ENCODE assay signal across 25 mouse cellular contexts in the genomic region with DNA sequence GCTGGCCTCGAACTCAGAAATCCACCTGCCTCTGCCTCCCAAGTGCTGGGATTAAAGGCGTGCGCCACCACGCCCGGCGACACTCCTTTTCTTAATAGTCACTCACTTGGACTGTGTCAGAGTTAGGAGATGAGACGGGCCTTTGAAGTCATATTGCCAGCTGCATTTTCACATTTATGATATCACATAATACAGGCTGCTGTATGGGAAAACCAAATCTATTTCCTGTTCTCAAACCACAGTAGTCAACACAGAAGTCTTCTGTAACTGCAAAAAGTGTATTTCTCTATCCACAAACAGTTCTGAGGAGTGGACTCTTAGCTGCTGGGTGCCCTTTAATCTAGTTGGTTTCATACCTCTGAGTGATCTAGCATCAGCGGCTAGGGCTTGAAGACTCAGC. TPM values are rescaled to one million over a fixed set of nuclear protein-coding genes. Genes with fewer than 3 reads are reported as not detected.
DNase-seq lines count a peak whose midpoint lies in the region; ATAC-seq and TF ChIP-seq lines count a peak whose summit lies in the region.
"Had no signal": no experiment of that assay in that cellular context is flagged by ENCODE, and none has a peak within 500 bp of the region (broad histone marks: within the 10 kb centered on the region; RNA-seq: fewer than 3 reads in every experiment).

No protein-coding gene starts in this region.

- no peak for TF ChIP-seq POLR2A in cerebellum, adult 2 months (IDR thresholded peaks at IDR 0.05; ENCODE audit: borderline replicate concordance, insufficient read depth, low read length)

- no peak overlapping the region for H3K4me3 ChIP-seq in hindbrain, embryonic 12.5 days
- no peak overlapping the region for H3K4me3 ChIP-seq in cerebellum, adult 2 months (replicated peaks; ENCODE audit: insufficient read depth, low read depth, low read length)
- H3K4me3 ChIP-seq: embryonic facial prominence, embryonic 13.5 days; heart, embryonic 10.5 days; limb, embryonic 12.5 days; liver, embryonic 12.5 days; neural tube, embryonic 15.5 days had no signal

- H3K27ac ChIP-seq in hindbrain, embryonic 12.5 days = no peak overlapping the region
- H3K27ac ChIP-seq in cerebellum, adult 2 months (ENCODE audit: insufficient read depth, low read length) = no peak overlapping the region
- H3K27ac ChIP-seq: embryonic facial prominence, embryonic 13.5 days; heart, embryonic 10.5 days; limb, embryonic 12.5 days; liver, embryonic 12.5 days; neural tube, embryonic 15.5 days had no signal

- H3K4me2 ChIP-seq in hindbrain, embryonic 12.5 days (replicated peaks) = no peak overlapping the region
- H3K4me2 ChIP-seq: embryonic facial prominence, embryonic 13.5 days; limb, embryonic 12.5 days; liver, embryonic 12.5 days; neural tube, embryonic 15.5 days had no signal

- no peaks in the 10 kb centered on the region for H3K4me1 ChIP-seq in hindbrain, embryonic 12.5 days
- peaks cover 5% of the 10 kb centered on the region; the same call in 1 of the 2 replicates for H3K4me1 ChIP-seq in cerebellum, adult 2 months (ENCODE audit: control insufficient read depth, insufficient read depth, low read length)
- H3K4me1 ChIP-seq: embryonic facial prominence, embryonic 13.5 days; limb, embryonic 12.5 days had no signal

- H3K9me3 ChIP-seq in hindbrain, embryonic 12.5 days (replicated peaks) = no peaks in the 10 kb centered on the region
- H3K9me3 ChIP-seq: embryonic facial prominence, embryonic 13.5 days; heart, embryonic 10.5 days; neural tube, embryonic 15.5 days had no signal

- H3K36me3 ChIP-seq in hindbrain, embryonic 12.5 days = peaks cover 15% of the 10 kb centered on the region

- no peaks in the 10 kb centered on the region for H3K27me3 ChIP-seq in hindbrain, embryonic 12.5 days
- no peaks in the 10 kb centered on the region for H3K27me3 ChIP-seq in cerebellum, adult 2 months (ENCODE audit: control insufficient read depth, insufficient read depth, low read length)
- H3K27me3 ChIP-seq: CH12.LX; embryonic facial prominence, embryonic 13.5 days; limb, embryonic 12.5 days; liver, embryonic 12.5 days; megakaryocyte, embryonic 14.5 days; neural tube, embryonic 15.5 days; Patski had no signal

- WGBS in hindbrain, embryonic 12.5 days = 98% methylated on average over 8 of the region's 8 CpGs
- WGBS in cerebellum, adult 2 months = 94% methylated on average over 8 of the region's 8 CpGs

- DNase-seq in thymus, postnatal 14 days = peak; percentile 39
- no peak for DNase-seq in thymus, postnatal 36 days
- no peak for DNase-seq in cerebellum, adult 2 months
- no peak for DNase-seq in layer of hippocampus, postnatal 10 days (ENCODE audit: low spot score in 2 of 2)
- DNase-seq: adrenal gland, adult 8-10 months; cerebellum, adult 11-12 months; cerebellum, postnatal 14 days; kidney, adult 2 months; kidney, postnatal 36 days; lung, adult 2 months; lung, postnatal 14 days; midbrain, embryonic 14.5 days; right cerebral cortex, adult 18-20 months had no signal

- peak; percentile 72 for ATAC-seq in activated CD4-positive, CD25-positive, alpha-beta regulatory T cell, adult 4 months
- ATAC-seq in megakaryocyte, adult 5-6 weeks (ENCODE audit: poor library complexity, severe bottlenecking) = peak; percentile 18; the same call in 1 of the 2 replicates
- no peak for ATAC-seq in hindbrain, embryonic 12.5 days (ENCODE audit: low FRiP score)
- ATAC-seq: forebrain, embryonic 14.5 days; liver, embryonic 12.5 days; Patski had no signal

- no peak overlapping the region for H3K9ac ChIP-seq in hindbrain, embryonic 12.5 days
- H3K9ac ChIP-seq: embryonic facial prominence, embryonic 13.5 days; limb, embryonic 12.5 days; liver, embryonic 12.5 days; neural tube, embryonic 15.5 days had no signal

- no peak for TF ChIP-seq CTCF in cerebellum, adult 2 months (IDR thresholded peaks at IDR 0.05; ENCODE audit: borderline replicate concordance, insufficient read depth, low read depth, low read length)

RNA-seq across cellular contexts. Expression of gene Wdr20, which starts 21.2 kb away (rescaled TPM):
- polyA plus RNA-seq in activated CD4-positive, CD25-positive, alpha-beta regulatory T cell, adult 4 months (2017; shearing (Covaris generic)) = 10 to 100 TPM; 24.7 to 31.4 TPM
- total RNA-seq in megakaryocyte, adult 5-6 weeks (2015) = 24.2 and 24.7 TPM in 2 replicates
- total RNA-seq in megakaryocyte, adult 5-6 weeks (2017) = 28.5 and 37.5 TPM in 2 replicates
- 31.3 and 32.9 TPM in 2 replicates for polyA plus RNA-seq in hindbrain, embryonic 12.5 days (2016; fragmentation: Nextera tagmentation; extraction: Ambion mirVana)
- polyA plus RNA-seq in cerebellum, adult 2 months (2012; rRNA removed) = 32.7 and 34.9 TPM in 2 replicates
- 10 to 100 TPM; 36.3 to 40.5 TPM for total RNA-seq in layer of hippocampus, postnatal 10 days (2021)

RNA-seq across cellular contexts. Expression of gene Hsp90aa1, which starts 56.4 kb away (rescaled TPM):
- 100 to 1,000 TPM; 163 to 197 TPM for polyA plus RNA-seq in activated CD4-positive, CD25-positive, alpha-beta regulatory T cell, adult 4 months (2017; shearing (Covaris generic))
- total RNA-seq in megakaryocyte, adult 5-6 weeks (2015) = 343 and 353 TPM in 2 replicates
- total RNA-seq in megakaryocyte, adult 5-6 weeks (2017) = 494 and 587 TPM in 2 replicates
- polyA plus RNA-seq in hindbrain, embryonic 12.5 days (2016; fragmentation: Nextera tagmentation; extraction: Ambion mirVana) = 1,025 and 1,103 TPM in 2 replicates
- polyA plus RNA-seq in cerebellum, adult 2 months (2012; rRNA removed) = 544 and 648 TPM in 2 replicates
- total RNA-seq in layer of hippocampus, postnatal 10 days (2021) = 1,000 to 10,000 TPM; 1,024 to 1,059 TPM
